Mouse (Mus musculus) lung, postnatal 0 days (tissue): ENCODE measurements at regions not wholly inside any gene's neighbourhood (a gene's known extent, or its start where the extent isn't known, plus 50 kb on each side); places are given as distances from the start of the nearest gene placed in this dataset.

Experiments
- CTCF ChIP-seq: IDR thresholded peaks from 2 replicates; pipeline ENCODE4 v1.5.1; 2016; ENCODE audit warnings: antibody characterized with exemption, mild to moderate bottlenecking
- EP300 ChIP-seq: IDR thresholded peaks from 2 replicates; pipeline ENCODE4 v1.6.1; 2016; ENCODE audit warnings: antibody characterized with exemption, mild to moderate bottlenecking, control low read depth

- TF ChIP-seq EP300 (no peak), CTCF (no peak)
These were observed 844.7 kb upstream of the Chrm3 start for GRCm38 (mm10) chr13:11205216-11205786.
